Mouse (Mus musculus) heart, embryonic 12.5 days (tissue): Measurements from ENCODE around the gene Map1lc3b. TPM values are rescaled to one million over a fixed set of nuclear protein-coding genes. Genes with fewer than 3 reads are reported as not detected.
A peak's percentile ranks its signal among the peaks of the same experiment; 100 is the strongest.

Source experiments
- ATAC-seq: fragments of 200-750 bp; cut with Nextera tagmentation; 2 replicates; pipeline ENCODE4 v1.8.0; 2017; ENCODE audit warnings: moderate TSS enrichment, moderate library complexity; ENCODE audit not compliant: insufficient number of reproducible peaks, low FRiP score
- H3K27ac ChIP-seq: fragments of 300-500 bp; sonication (generic); 2 replicates; pipeline ENCODE4 v1.5.1; 2016; ENCODE audit warnings: mild to moderate bottlenecking, moderate library complexity; ENCODE audit not compliant: poor library complexity, severe bottlenecking
- H3K27me3 ChIP-seq: fragments of 300-500 bp; sonication (generic); replicated peaks from 2 replicates; pipeline ENCODE4 v1.6.1; 2016; ENCODE audit warnings: mild to moderate bottlenecking, moderate library complexity
- H3K36me3 ChIP-seq: fragments of 300-500 bp; sonication (generic); 2 replicates; pipeline ENCODE4 v1.6.1; 2016; ENCODE audit warnings: mild to moderate bottlenecking, moderate library complexity
- H3K4me1 ChIP-seq: fragments of 300-500 bp; sonication (generic); replicated peaks from 2 replicates; pipeline ENCODE4 v1.6.1; 2016; ENCODE audit warnings: mild to moderate bottlenecking
- H3K4me2 ChIP-seq: fragments of 300-500 bp; sonication (generic); 2 replicates; pipeline ENCODE4 v1.6.1; 2016; ENCODE audit warnings: mild to moderate bottlenecking, moderate library complexity
- H3K4me3 ChIP-seq: fragments of 300-500 bp; sonication (generic); 2 replicates; pipeline ENCODE4 v1.5.1; 2016; ENCODE audit warnings: mild to moderate bottlenecking
- H3K9ac ChIP-seq: fragments of 300-500 bp; sonication (generic); 2 replicates; pipeline ENCODE4 v1.6.1; 2016; ENCODE audit warnings: mild to moderate bottlenecking, moderate library complexity
- H3K9me3 ChIP-seq: fragments of 300-500 bp; sonication (generic); replicated peaks from 2 replicates; pipeline ENCODE4 v1.6.1; 2016; ENCODE audit warnings: mild to moderate bottlenecking, moderate library complexity
- WGBS: fragments of 180-500 bp; shearing (Covaris S2); methylation state at CpG from one replicate; pipeline ENCODE4 v1.1.7; 2016; 5-methylcytosine and 5-hydroxymethylcytosine counted together
- polyA plus RNA-seq: library from polyadenylated mRNA; unstranded; fragments of >200 nt; fragmentation: Nextera tagmentation; extraction: Ambion mirVana; gene quantifications from 2 replicates; pipeline ENCODE4 v1.2.1, GENCODE M21; 2016

The Map1lc3b gene
- polyA plus RNA-seq, 1 experiment from 2014 or later = 182 TPM

DNA sequence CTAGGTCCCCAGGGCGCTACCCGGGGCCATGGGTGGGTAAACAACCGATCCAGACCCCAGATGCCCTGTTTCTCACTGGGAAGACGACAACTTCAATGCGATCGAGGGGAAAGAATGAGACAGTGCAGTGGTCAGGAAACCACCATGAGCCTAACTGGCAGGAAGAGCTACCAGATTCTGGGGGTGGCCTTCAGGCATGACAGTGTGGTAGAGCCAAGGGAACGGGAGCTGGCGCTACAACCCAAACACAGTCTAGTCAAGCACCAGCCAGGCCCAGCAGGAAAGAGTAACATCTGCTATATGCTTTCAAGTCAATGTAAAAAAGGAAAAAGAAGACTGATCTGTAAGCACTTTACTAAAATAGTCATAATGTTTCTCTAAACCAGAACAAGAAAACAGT lies 46.0 kb downstream of the Map1lc3b start:
- Histone ChIP-seq H3K27ac (peak overlapping the region; percentile 44), H3K4me3 (no peak overlapping the region), H3K4me2 (no peak overlapping the region), H3K4me1 (peaks cover 67% of the 10 kb centered on the region), H3K9ac (no peak overlapping the region), H3K9me3 (no peaks in the 10 kb centered on the region), H3K36me3 (no peaks in the 10 kb centered on the region), H3K27me3 (no peaks in the 10 kb centered on the region)
- no peak for ATAC-seq
- 77% methylated on average over 8 of the region's 8 CpGs for WGBS

- WGBS = 67% methylated on average over 3 of the region's 3 CpGs
- Histone ChIP-seq H3K4me3 (no peak overlapping the region), H3K9ac (no peak overlapping the region), H3K27me3 (no peaks in the 10 kb centered on the region), H3K9me3 (no peaks in the 10 kb centered on the region), H3K36me3 (no peaks in the 10 kb centered on the region), H3K4me2 (0 out of 2 replicates have a peak overlapping the region, but pooled peaks have one; percentile 0), H3K27ac (0 out of 2 replicates have a peak overlapping the region, but pooled peaks have one; percentile 25), H3K4me1 (peaks cover 72% of the 10 kb centered on the region)
- no peak for ATAC-seq
Measured at GRCm38 (mm10) chr8:121642804-121643203, 52.6 kb downstream of the Map1lc3b start.

- H3K4me3 ChIP-seq = no peak overlapping the region
- no peak for ATAC-seq
- H3K27ac ChIP-seq = no peak overlapping the region
- H3K9me3 ChIP-seq = no peaks in the 10 kb centered on the region
- H3K27me3 ChIP-seq = no peaks in the 10 kb centered on the region
- H3K4me1 ChIP-seq = peaks cover 74% of the 10 kb centered on the region
- WGBS = 59% methylated on average over 11 of the region's 11 CpGs
- no peak overlapping the region for H3K9ac ChIP-seq
- H3K36me3 ChIP-seq = no peaks in the 10 kb centered on the region
- 0 out of 2 replicates have a peak overlapping the region, but pooled peaks have one; percentile 0 for H3K4me2 ChIP-seq
Measured at GRCm38 (mm10) chr8:121643384-121643783, 53.2 kb downstream of the Map1lc3b start.

DNA sequence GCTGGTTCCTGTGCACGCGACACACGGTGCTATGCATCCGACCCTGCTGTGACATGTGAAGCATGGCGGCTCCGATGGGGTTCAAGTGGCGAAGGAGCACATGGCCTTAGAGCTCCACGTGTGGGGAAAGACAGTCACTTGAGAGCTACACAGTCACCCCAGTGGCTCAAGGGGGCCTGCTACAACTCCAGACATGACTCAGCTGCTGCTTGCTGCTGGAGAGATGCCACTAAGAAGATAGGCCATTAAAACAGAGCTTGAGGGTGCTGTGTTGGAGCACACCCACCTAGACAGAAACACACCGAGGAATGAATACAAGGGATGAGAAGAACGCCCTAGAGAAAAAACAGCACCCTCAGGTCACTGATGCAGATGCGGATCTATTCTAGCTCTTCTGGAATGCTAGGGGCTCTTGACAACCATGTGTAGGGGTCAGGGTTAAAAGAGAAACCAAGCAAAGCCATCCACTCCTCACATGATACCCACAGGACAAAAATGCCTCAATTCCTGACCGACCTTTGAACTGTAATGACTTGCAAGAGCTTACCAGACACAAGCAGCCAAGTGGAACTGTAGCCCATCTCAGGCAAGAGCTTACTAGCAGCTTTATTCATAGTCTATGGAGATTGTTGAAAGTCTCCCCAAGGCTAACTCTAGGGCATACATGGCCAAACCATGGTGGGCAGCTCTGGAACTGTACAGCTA lies 57.5 kb downstream of the Map1lc3b start:
- H3K4me3 ChIP-seq = no peak overlapping the region
- peaks cover 71% of the 10 kb centered on the region for H3K4me1 ChIP-seq
- 79% methylated on average over 12 of the region's 12 CpGs for WGBS
- no peaks in the 10 kb centered on the region for H3K27me3 ChIP-seq
- H3K9ac ChIP-seq = no peak overlapping the region
- no peak overlapping the region for H3K27ac ChIP-seq
- peaks cover 4% of the 10 kb centered on the region; the same call in 1 of the 2 replicates for H3K36me3 ChIP-seq
- H3K9me3 ChIP-seq = no peaks in the 10 kb centered on the region
- H3K4me2 ChIP-seq = no peak overlapping the region
- ATAC-seq = no peak

Other genes starting within 250 kb of the Map1lc3b start
- gene 1700018B08Rik, start 46.0 kb upstream of the Map1lc3b start, polyA plus RNA-seq = not detected in 2 replicates
- 13.7 and 15.7 TPM in 2 replicates for gene Fbxo31, start 11.6 kb upstream of the Map1lc3b start, polyA plus RNA-seq
- 9.2 and 9.9 TPM in 2 replicates for gene Zcchc14, start 62.5 kb downstream of the Map1lc3b start, polyA plus RNA-seq
- 0.27 and 0.31 TPM in 2 replicates for gene Jph3, start 139.3 kb downstream of the Map1lc3b start, polyA plus RNA-seq
- 27.7 and 28.2 TPM in 2 replicates for gene Klhdc4, start 239.2 kb downstream of the Map1lc3b start, polyA plus RNA-seq